In the genomic region with DNA sequence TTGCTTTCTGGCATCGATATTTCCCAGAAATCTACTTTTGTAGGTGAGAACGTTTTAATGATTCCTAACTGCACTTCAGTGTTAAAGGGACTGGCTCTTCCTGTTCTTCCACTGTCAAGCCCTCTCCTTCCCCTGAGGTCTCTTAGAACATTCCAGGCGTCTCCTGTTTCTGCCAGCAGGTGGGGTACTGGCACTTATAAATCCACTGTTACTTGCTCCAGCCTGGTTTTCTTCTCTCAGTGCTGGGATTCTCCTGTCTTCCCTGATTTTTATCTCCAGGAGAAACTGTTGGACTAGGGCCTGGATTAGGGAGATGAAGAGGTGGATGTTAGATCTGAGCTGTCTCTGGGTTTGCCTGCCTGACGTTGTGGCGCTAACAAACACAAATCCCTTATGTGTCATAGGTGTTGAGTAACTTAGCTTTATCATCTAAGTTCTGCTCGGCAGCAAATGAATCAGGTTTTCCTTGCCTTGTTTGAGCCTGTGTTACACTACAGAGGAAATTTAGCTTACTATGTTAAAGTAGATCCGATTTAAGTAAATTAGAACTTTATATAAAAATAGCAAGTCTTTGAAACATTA, we compare ENCODE assay signal across 8 mouse cellular contexts. TPM values are rescaled to one million over a fixed set of nuclear protein-coding genes. Genes with fewer than 3 reads are reported as not detected.
A peak's percentile ranks its signal among the peaks of the same experiment; 100 is the strongest.
DNase-seq lines count a peak whose midpoint lies in the region; ATAC-seq and TF ChIP-seq lines count a peak whose summit lies in the region.

No protein-coding gene starts in this region.

- H3K27me3 ChIP-seq in forebrain, embryonic 15.5 days = no peaks in the 10 kb centered on the region
- H3K27me3 ChIP-seq in lung, postnatal 0 days (replicated peaks; ENCODE audit: insufficient read depth, low read length) = no peaks in the 10 kb centered on the region

- H3K9ac ChIP-seq in ES-E14 (ENCODE audit: insufficient read depth, low read depth, low read length, poor library complexity, severe bottlenecking) = no peak overlapping the region
- H3K9ac ChIP-seq in forebrain, embryonic 15.5 days (replicated peaks) = no peak overlapping the region
- H3K9ac ChIP-seq in lung, postnatal 0 days (replicated peaks; ENCODE audit: low read depth) = no peak overlapping the region

- ATAC-seq in forebrain, embryonic 15.5 days (replicated peaks) = peak; percentile 60
- peak; percentile 63 for ATAC-seq in lung, postnatal 0 days

- peak; percentile 62 for DNase-seq in ES-E14 (ENCODE audit: low read depth, low spot score)
- DNase-seq in brain, embryonic 18.5 days (ENCODE audit: low read depth, low spot score) = peak; percentile 50
- DNase-seq in heart, postnatal 10 days = peak; percentile 82 to 83
- peak; percentile 42 to 87 for DNase-seq in layer of hippocampus, adult 18-20 months (ENCODE audit: low spot score in 2 of 2)
- DNase-seq in lung, postnatal 0 days (ENCODE audit: low spot score) = peak; percentile 91
- DNase-seq in retina, postnatal 7 days (ENCODE audit: low read depth, low spot score) = peak; percentile 31
- no peak for DNase-seq in spleen, postnatal 4 days (ENCODE audit: low spot score in 2 of 2)

- no peak overlapping the region for H3K27ac ChIP-seq in ES-E14 (ENCODE audit: insufficient read depth, low read depth, low read length, poor library complexity, severe bottlenecking)
- H3K27ac ChIP-seq in forebrain, embryonic 15.5 days (replicated peaks) = no peak overlapping the region
- no peak overlapping the region for H3K27ac ChIP-seq in lung, postnatal 0 days (ENCODE audit: low read length)

- no peak overlapping the region for H3K4me3 ChIP-seq in ES-E14 (ENCODE audit: insufficient read depth in 1 of 2, low read depth in 1 of 2, low read length in 2 of 2, poor library complexity in 1 of 2, severe bottlenecking in 1 of 2)
- no peak overlapping the region for H3K4me3 ChIP-seq in forebrain, embryonic 15.5 days
- H3K4me3 ChIP-seq in lung, postnatal 0 days (ENCODE audit: low read depth, low read length) = no peak overlapping the region

- WGBS in forebrain, embryonic 15.5 days = 36% methylated on average over 7 of the region's 7 CpGs
- WGBS in lung, postnatal 0 days = 34% methylated on average over 7 of the region's 7 CpGs

- TF ChIP-seq EP300 in lung, postnatal 0 days (IDR thresholded peaks at IDR 0.05) = peak; percentile 49; the same call in 1 of the 2 replicates

- intact Hi-C loops in heart, postnatal 10 days (cut with DNase I) = loop anchor here (1.0 to 10.0 kb wide), 3 partner anchors 55 to 582 kb away; no protein-coding TSS in a partner anchor

- H3K4me1 ChIP-seq in ES-E14 (ENCODE audit: control insufficient read depth in 2 of 2, insufficient read depth in 2 of 2, low read length in 2 of 2, poor library complexity in 1 of 2) = no peaks in the 10 kb centered on the region; a peak in 1 of 4 replicates
- peaks cover 22% of the 10 kb centered on the region for H3K4me1 ChIP-seq in forebrain, embryonic 15.5 days
- H3K4me1 ChIP-seq in lung, postnatal 0 days (ENCODE audit: insufficient read depth, low read depth, low read length) = peaks cover 4% of the 10 kb centered on the region; the same call in 1 of the 2 replicates

- no peaks in the 10 kb centered on the region for H3K9me3 ChIP-seq in ES-E14 (ENCODE audit: control insufficient read depth, insufficient read depth, low read depth, low read length)
- H3K9me3 ChIP-seq in forebrain, embryonic 15.5 days = no peaks in the 10 kb centered on the region
- H3K9me3 ChIP-seq in lung, postnatal 0 days (ENCODE audit: low read length) = no peaks in the 10 kb centered on the region

- peak; percentile 87 for TF ChIP-seq CTCF in lung, postnatal 0 days (IDR thresholded peaks at IDR 0.05)

- in situ Hi-C loops in ES-E14 (cut with MboI; ENCODE audit: low sequenced_read_pairs in 2 of 2, unreplicated experiment in 2 of 2) = no loop called here

- H3K4me2 ChIP-seq in forebrain, embryonic 15.5 days (replicated peaks) = no peak overlapping the region
- H3K4me2 ChIP-seq in lung, postnatal 0 days (replicated peaks; ENCODE audit: low read depth, low read length) = no peak overlapping the region

- no peaks in the 10 kb centered on the region for H3K36me3 ChIP-seq in ES-E14 (ENCODE audit: control insufficient read depth, insufficient read depth, low read length, poor library complexity, severe bottlenecking)
- H3K36me3 ChIP-seq in forebrain, embryonic 15.5 days = no peaks in the 10 kb centered on the region
- no peaks in the 10 kb centered on the region for H3K36me3 ChIP-seq in lung, postnatal 0 days (ENCODE audit: insufficient read depth, low read length)

TF ChIP-seq in ES-E14, 5 proteins besides CTCF, POLR2A, EP300 and RAD21:
- TF ChIP-seq MAFK (IDR thresholded peaks at IDR 0.05; ENCODE audit: insufficient read depth, low read depth, low read length) (no peak), ZC3H11A (IDR thresholded peaks at IDR 0.05; ENCODE audit: borderline replicate concordance, low read depth, low read length) (peak; percentile 33; the same call in 1 of the 2 replicates), CHD2 (IDR thresholded peaks at IDR 0.05; ENCODE audit: low read depth, low read length) (no peak), HCFC1 (IDR thresholded peaks at IDR 0.05; ENCODE audit: borderline replicate concordance, insufficient read depth, low read length) (no peak), ZNF384 (IDR thresholded peaks at IDR 0.05; ENCODE audit: low read depth, low read length) (no peak)

RNA-seq across cellular contexts. Expression of gene Pld1, which starts 44.0 kb away (rescaled TPM):
- 4.7 and 4.8 TPM in 2 replicates for total RNA-seq in ES-E14 (2012; rRNA removed)
- polyA plus RNA-seq in forebrain, embryonic 15.5 days (2015; fragmentation: Nextera tagmentation; extraction: Ambion mirVana) = 2.1 and 2.2 TPM in 2 replicates
- total RNA-seq in heart, postnatal 10 days (2021) = 10 to 100 TPM; 11.2 to 19.0 TPM
- 1 to 10 TPM; 6.8 to 7.2 TPM for total RNA-seq in layer of hippocampus, adult 18-20 months (2021)
- 10.2 and 13.4 TPM in 2 replicates for polyA plus RNA-seq in lung, postnatal 0 days (2015; fragmentation: Nextera tagmentation; extraction: Ambion mirVana)

Comparison
In these comparisons a context has a peak if more than half of its experiments do, and no peak if none do; other contexts are left out.
1. DNase-seq: peak in ES-E14 (single experiment), brain, embryonic 18.5 days (single experiment), heart, postnatal 10 days (2 of 2), layer of hippocampus, adult 18-20 months (2 of 2), lung, postnatal 0 days (single experiment) and retina, postnatal 7 days (single experiment); none in spleen, postnatal 4 days (0 of 2).